Mouse (Mus musculus): ENCODE measurements around the gene Cgref1. TPM values are rescaled to one million over a fixed set of nuclear protein-coding genes. Genes with fewer than 3 reads are reported as not detected.

Cgref1 gene
- polyA plus RNA-seq, 1 experiment: 481 TPM

- 70% methylated on average over 13 of the region's 13 CpGs for whole genome bisulfite sequencing
- peaks cover 27% of the 10 kb centered on the region for H3K4me1 ChIP-seq (ENCODE audit: control insufficient read depth, insufficient read depth, insufficient read length, low read length)
These were observed 32.1 kb downstream of the Cgref1 start, which contains the start of gene Emilin1 for GRCm38 (mm10) chr5:30913060-30913841. Gene Emilin1, plus strand, starts transcription at chr5:30913402.

GRCm38 (mm10) chr5:30912156-30912555 is 33.2 kb downstream of the Cgref1 start:
- Histone ChIP-seq H3K27ac (ENCODE audit: insufficient read depth, low read depth, low read length) (peak overlapping the region; percentile 79), H3K4me3 (ENCODE audit: low read depth, low read length) (no peak overlapping the region), H3K27me3 (ENCODE audit: control insufficient read depth, insufficient read depth, low read length) (no peaks in the 10 kb centered on the region), H3K36me3 (ENCODE audit: control insufficient read depth, insufficient read depth, low read length) (no peaks in the 10 kb centered on the region), H3K4me1 (ENCODE audit: control insufficient read depth, insufficient read depth, insufficient read length, low read length) (peaks cover 32% of the 10 kb centered on the region)
- no peak for TF ChIP-seq POLR2A (IDR thresholded peaks at IDR 0.05; ENCODE audit: low read depth, low read length)
- no peak for TF ChIP-seq CTCF (IDR thresholded peaks at IDR 0.05; ENCODE audit: extremely low read depth, insufficient read length, insufficient replicate concordance, low read depth, low read length)
- 83% methylated on average over 5 of the region's 5 CpGs for WGBS

More at GRCm38 (mm10) chr5:30913060-30913841, 32.1 kb downstream of the Cgref1 start, which contains the start of gene Emilin1:
- no peak; the same call in 1 of the 2 replicates for TF ChIP-seq POLR2A (IDR thresholded peaks at IDR 0.05; ENCODE audit: low read depth, low read length)
- TF ChIP-seq CTCF (IDR thresholded peaks at IDR 0.05; ENCODE audit: extremely low read depth, insufficient read length, insufficient replicate concordance, low read depth, low read length): no peak
- no peaks in the 10 kb centered on the region for H3K27me3 ChIP-seq (ENCODE audit: control insufficient read depth, insufficient read depth, low read length)
- no peaks in the 10 kb centered on the region; the same call in 1 of the 2 replicates for H3K36me3 ChIP-seq (ENCODE audit: control insufficient read depth, insufficient read depth, low read length)
- peak within 1 kb of the TSS; percentile 53 for H3K4me3 ChIP-seq (ENCODE audit: low read depth, low read length)
- H3K27ac ChIP-seq (ENCODE audit: insufficient read depth, low read depth, low read length): peak within 1 kb of the TSS; percentile 79

- no peak overlapping the region for H3K4me3 ChIP-seq (ENCODE audit: low read depth, low read length)
- TF ChIP-seq CTCF (IDR thresholded peaks at IDR 0.05; ENCODE audit: extremely low read depth, insufficient read length, insufficient replicate concordance, low read depth, low read length) (no peak), POLR2A (IDR thresholded peaks at IDR 0.05; ENCODE audit: low read depth, low read length) (no peak)
- peaks cover 2% of the 10 kb centered on the region; the same call in 1 of the 2 replicates for H3K36me3 ChIP-seq (ENCODE audit: control insufficient read depth, insufficient read depth, low read length)
- peak overlapping the region; percentile 30 for H3K27ac ChIP-seq (ENCODE audit: insufficient read depth, low read depth, low read length)
- H3K27me3 ChIP-seq (ENCODE audit: control insufficient read depth, insufficient read depth, low read length): no peaks in the 10 kb centered on the region
- peaks cover 33% of the 10 kb centered on the region for H3K4me1 ChIP-seq (ENCODE audit: control insufficient read depth, insufficient read depth, insufficient read length, low read length)
These were observed 34.9 kb downstream of the Cgref1 start for GRCm38 (mm10) chr5:30910481-30910880.

- no peaks in the 10 kb centered on the region for H3K27me3 ChIP-seq (ENCODE audit: control insufficient read depth, insufficient read depth, low read length)
- H3K4me1 ChIP-seq (ENCODE audit: control insufficient read depth, insufficient read depth, insufficient read length, low read length): peaks cover 31% of the 10 kb centered on the region
- WGBS: 71% methylated on average over 7 of the region's 7 CpGs
- H3K27ac ChIP-seq (ENCODE audit: insufficient read depth, low read depth, low read length): peak overlapping the region; percentile 93
- no peak for TF ChIP-seq POLR2A (IDR thresholded peaks at IDR 0.05; ENCODE audit: low read depth, low read length)
- TF ChIP-seq CTCF (IDR thresholded peaks at IDR 0.05; ENCODE audit: extremely low read depth, insufficient read length, insufficient replicate concordance, low read depth, low read length): no peak
- no peak overlapping the region for H3K4me3 ChIP-seq (ENCODE audit: low read depth, low read length)
- peaks cover 7% of the 10 kb centered on the region; the same call in 1 of the 2 replicates for H3K36me3 ChIP-seq (ENCODE audit: control insufficient read depth, insufficient read depth, low read length)
These were observed 35.5 kb downstream of the Cgref1 start for GRCm38 (mm10) chr5:30909863-30910262.

GRCm38 (mm10) chr5:30909300-30909659 is 36.1 kb downstream of the Cgref1 start:
- peak overlapping the region; percentile 93 for H3K27ac ChIP-seq (ENCODE audit: insufficient read depth, low read depth, low read length)
- H3K4me3 ChIP-seq (ENCODE audit: low read depth, low read length): no peak overlapping the region
- TF ChIP-seq CTCF (IDR thresholded peaks at IDR 0.05; ENCODE audit: extremely low read depth, insufficient read length, insufficient replicate concordance, low read depth, low read length) (no peak), POLR2A (IDR thresholded peaks at IDR 0.05; ENCODE audit: low read depth, low read length) (no peak)
- no peaks in the 10 kb centered on the region for H3K27me3 ChIP-seq (ENCODE audit: control insufficient read depth, insufficient read depth, low read length)
- H3K4me1 ChIP-seq (ENCODE audit: control insufficient read depth, insufficient read depth, insufficient read length, low read length): peaks cover 31% of the 10 kb centered on the region
- WGBS: 16% methylated on average over 7 of the region's 7 CpGs
- H3K36me3 ChIP-seq (ENCODE audit: control insufficient read depth, insufficient read depth, low read length): peaks cover 10% of the 10 kb centered on the region

GRCm38 (mm10) chr5:30908426-30909299 is 36.7 kb downstream of the Cgref1 start:
- H3K4me1 ChIP-seq (ENCODE audit: control insufficient read depth, insufficient read depth, insufficient read length, low read length): peaks cover 31% of the 10 kb centered on the region
- H3K27ac ChIP-seq (ENCODE audit: insufficient read depth, low read depth, low read length): peak overlapping the region; percentile 93
- WGBS: 26% methylated on average over 13 of the region's 13 CpGs
- H3K36me3 ChIP-seq (ENCODE audit: control insufficient read depth, insufficient read depth, low read length): peaks cover 14% of the 10 kb centered on the region
- no peaks in the 10 kb centered on the region for H3K27me3 ChIP-seq (ENCODE audit: control insufficient read depth, insufficient read depth, low read length)
- TF ChIP-seq POLR2A (IDR thresholded peaks at IDR 0.05; ENCODE audit: low read depth, low read length): no peak
- TF ChIP-seq CTCF (IDR thresholded peaks at IDR 0.05; ENCODE audit: extremely low read depth, insufficient read length, insufficient replicate concordance, low read depth, low read length): no peak
- peak overlapping the region; percentile 70 for H3K4me3 ChIP-seq (ENCODE audit: low read depth, low read length)
